Mouse (Mus musculus): ENCODE results near the gene March1. TPM values are rescaled to one million over a fixed set of nuclear protein-coding genes. Genes with fewer than 3 reads are reported as not detected.

The March1 gene
- polyA plus RNA-seq, 1 experiment, result 0.01 TPM

DNA sequence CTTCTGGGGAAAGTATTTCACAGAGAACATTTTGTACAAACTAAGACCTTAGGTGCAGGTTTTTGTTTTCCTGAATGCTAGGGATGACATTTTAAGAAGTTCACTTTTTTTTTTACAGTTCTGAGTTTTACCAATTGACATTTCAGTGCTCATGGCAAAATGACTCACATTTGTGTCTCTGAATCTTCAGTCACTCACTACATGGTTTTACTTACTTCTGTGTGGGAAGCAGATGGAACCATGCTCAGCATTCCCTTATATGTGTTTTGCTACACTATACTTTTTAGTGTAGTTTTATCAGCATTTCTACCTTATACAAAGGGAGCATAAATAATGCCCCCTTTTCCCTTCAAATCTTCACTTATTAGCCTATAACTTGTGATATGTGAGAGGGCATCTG is 27.2 kb downstream of the March1 start:
- no peaks in the 10 kb centered on the region for H3K36me3 ChIP-seq (ENCODE audit: control insufficient read depth, insufficient read depth)
- no peaks in the 10 kb centered on the region for H3K79me2 ChIP-seq (ENCODE audit: control insufficient read depth, insufficient read depth)
- H3K4me3 ChIP-seq (ENCODE audit: insufficient read depth, poor library complexity, severe bottlenecking), result no peak overlapping the region
- TF ChIP-seq CEBPB (IDR thresholded peaks at IDR 0.05; ENCODE audit: low read depth), result no peak
- TF ChIP-seq CTCF (IDR thresholded peaks at IDR 0.05; ENCODE audit: control insufficient read depth, insufficient read depth, insufficient read length), result no peak
- no peak for TF ChIP-seq MYOG (IDR thresholded peaks at IDR 0.05; ENCODE audit: control insufficient read depth, extremely low read depth, insufficient read length)
- TF ChIP-seq MAX (IDR thresholded peaks at IDR 0.05), result no peak
- TF ChIP-seq USF1 (IDR thresholded peaks at IDR 0.05; ENCODE audit: low read depth), result no peak
- no peak for TF ChIP-seq MYOD1 (IDR thresholded peaks at IDR 0.05; ENCODE audit: control insufficient read depth, insufficient read length, low read depth)
- no peak for TF ChIP-seq FOSL1 (IDR thresholded peaks at IDR 0.05; ENCODE audit: insufficient read depth, low read length, poor library complexity, severe bottlenecking)
- H3ac ChIP-seq (ENCODE audit: control insufficient read depth, insufficient read length, low read depth), result no peak overlapping the region
- H3K27me3 ChIP-seq (ENCODE audit: control insufficient read depth, insufficient read depth, insufficient read length), result no peaks in the 10 kb centered on the region
- H3K79me3 ChIP-seq (ENCODE audit: low read depth), result no peaks in the 10 kb centered on the region

DNA sequence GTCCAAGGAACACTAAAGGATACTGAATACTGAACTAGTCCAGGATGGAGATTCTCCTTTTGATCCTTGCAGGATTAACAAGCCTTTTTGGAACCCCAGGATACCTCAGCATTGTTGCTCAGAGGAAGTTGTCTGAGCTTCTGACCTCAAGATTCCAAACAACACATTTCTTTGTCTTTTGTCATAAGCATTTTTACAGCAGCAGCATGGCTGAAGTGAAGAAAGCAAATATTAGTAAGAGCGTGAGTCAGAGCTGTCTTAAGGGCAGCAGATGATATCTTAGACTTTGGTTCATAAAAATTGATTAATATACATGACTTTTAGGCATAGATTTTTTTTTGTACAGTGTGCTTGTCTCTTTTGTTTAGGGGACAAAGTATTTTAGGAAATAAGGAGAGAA is 27.8 kb downstream of the March1 start:
- Histone ChIP-seq H3K27me3 (ENCODE audit: control insufficient read depth, insufficient read depth, insufficient read length) (no peaks in the 10 kb centered on the region), H3K79me3 (ENCODE audit: low read depth) (no peaks in the 10 kb centered on the region), H3K4me3 (ENCODE audit: insufficient read depth, poor library complexity, severe bottlenecking) (no peak overlapping the region), H3K79me2 (ENCODE audit: control insufficient read depth, insufficient read depth) (no peaks in the 10 kb centered on the region), H3ac (ENCODE audit: control insufficient read depth, insufficient read length, low read depth) (no peak overlapping the region), H3K36me3 (ENCODE audit: control insufficient read depth, insufficient read depth) (no peaks in the 10 kb centered on the region)
- TF ChIP-seq MYOD1 (IDR thresholded peaks at IDR 0.05; ENCODE audit: control insufficient read depth, insufficient read length, low read depth), result no peak
- TF ChIP-seq MAX (IDR thresholded peaks at IDR 0.05), result peak; percentile 27
- no peak for TF ChIP-seq USF1 (IDR thresholded peaks at IDR 0.05; ENCODE audit: low read depth)
- TF ChIP-seq CEBPB (IDR thresholded peaks at IDR 0.05; ENCODE audit: low read depth), result no peak
- no peak for TF ChIP-seq CTCF (IDR thresholded peaks at IDR 0.05; ENCODE audit: control insufficient read depth, insufficient read depth, insufficient read length)
- peak; percentile 93 for TF ChIP-seq FOSL1 (IDR thresholded peaks at IDR 0.05; ENCODE audit: insufficient read depth, low read length, poor library complexity, severe bottlenecking)
- no peak for TF ChIP-seq MYOG (IDR thresholded peaks at IDR 0.05; ENCODE audit: control insufficient read depth, extremely low read depth, insufficient read length)

DNA sequence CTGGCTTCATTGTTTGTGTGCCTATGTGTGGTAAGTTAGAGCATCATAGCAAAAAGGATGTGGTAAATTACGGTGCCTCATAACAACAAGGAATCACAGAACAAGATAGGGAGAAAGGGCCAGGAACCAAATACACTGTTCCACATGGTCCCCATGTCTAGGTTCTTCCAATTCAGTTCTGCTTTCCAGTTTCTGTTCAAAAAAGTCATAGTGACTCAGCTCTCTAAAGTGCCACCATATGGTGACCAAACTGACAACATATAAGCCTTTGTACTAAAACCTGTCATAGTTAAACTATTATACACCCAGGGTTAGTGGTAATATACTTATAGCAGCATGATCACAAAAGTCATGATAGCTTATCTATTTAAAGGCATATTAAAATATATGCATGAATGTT is 28.2 kb downstream of the March1 start:
- Histone ChIP-seq H3ac (ENCODE audit: control insufficient read depth, insufficient read length, low read depth) (no peak overlapping the region), H3K79me3 (ENCODE audit: low read depth) (no peaks in the 10 kb centered on the region), H3K79me2 (ENCODE audit: control insufficient read depth, insufficient read depth) (no peaks in the 10 kb centered on the region), H3K27me3 (ENCODE audit: control insufficient read depth, insufficient read depth, insufficient read length) (no peaks in the 10 kb centered on the region), H3K36me3 (ENCODE audit: control insufficient read depth, insufficient read depth) (no peaks in the 10 kb centered on the region), H3K4me3 (ENCODE audit: insufficient read depth, poor library complexity, severe bottlenecking) (no peak overlapping the region)
- no peak for TF ChIP-seq FOSL1 (IDR thresholded peaks at IDR 0.05; ENCODE audit: insufficient read depth, low read length, poor library complexity, severe bottlenecking)
- no peak for TF ChIP-seq CEBPB (IDR thresholded peaks at IDR 0.05; ENCODE audit: low read depth)
- no peak for TF ChIP-seq MYOG (IDR thresholded peaks at IDR 0.05; ENCODE audit: control insufficient read depth, extremely low read depth, insufficient read length)
- no peak for TF ChIP-seq MYOD1 (IDR thresholded peaks at IDR 0.05; ENCODE audit: control insufficient read depth, insufficient read length, low read depth)
- TF ChIP-seq MAX (IDR thresholded peaks at IDR 0.05), result no peak
- no peak for TF ChIP-seq USF1 (IDR thresholded peaks at IDR 0.05; ENCODE audit: low read depth)

DNA sequence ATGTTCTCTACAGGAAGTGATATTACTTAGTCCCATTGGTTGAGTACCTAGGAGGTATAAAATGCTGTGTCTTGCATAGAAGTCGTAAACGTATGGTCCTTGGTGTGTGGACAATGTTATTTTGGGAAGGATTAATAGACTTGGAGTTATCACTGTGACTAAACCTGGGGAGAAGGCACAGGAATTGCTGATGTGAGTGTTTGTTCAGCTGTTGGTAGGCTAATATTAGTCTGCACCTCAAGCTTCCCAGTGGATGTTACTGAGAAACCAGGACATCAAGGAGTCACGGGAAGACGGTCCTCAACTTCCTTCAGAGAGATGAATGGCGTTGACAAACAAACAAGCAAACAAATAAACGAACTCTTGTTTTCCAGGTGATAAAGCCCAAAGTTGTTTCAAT is 38.2 kb downstream of the March1 start:
- no peaks in the 10 kb centered on the region for H3K36me3 ChIP-seq (ENCODE audit: control insufficient read depth, insufficient read depth)
- no peaks in the 10 kb centered on the region for H3K79me3 ChIP-seq (ENCODE audit: low read depth)
- no peak overlapping the region for H3K4me3 ChIP-seq (ENCODE audit: insufficient read depth, poor library complexity, severe bottlenecking)
- H3K79me2 ChIP-seq (ENCODE audit: control insufficient read depth, insufficient read depth), result no peaks in the 10 kb centered on the region
- H3ac ChIP-seq (ENCODE audit: control insufficient read depth, insufficient read length, low read depth), result no peak overlapping the region
- no peaks in the 10 kb centered on the region for H3K27me3 ChIP-seq (ENCODE audit: control insufficient read depth, insufficient read depth, insufficient read length)
- TF ChIP-seq MAX (IDR thresholded peaks at IDR 0.05), result no peak
- TF ChIP-seq CTCF (IDR thresholded peaks at IDR 0.05; ENCODE audit: control insufficient read depth, insufficient read depth, insufficient read length), result no peak
- TF ChIP-seq MYOD1 (IDR thresholded peaks at IDR 0.05; ENCODE audit: control insufficient read depth, insufficient read length, low read depth), result peak; percentile 27

DNA sequence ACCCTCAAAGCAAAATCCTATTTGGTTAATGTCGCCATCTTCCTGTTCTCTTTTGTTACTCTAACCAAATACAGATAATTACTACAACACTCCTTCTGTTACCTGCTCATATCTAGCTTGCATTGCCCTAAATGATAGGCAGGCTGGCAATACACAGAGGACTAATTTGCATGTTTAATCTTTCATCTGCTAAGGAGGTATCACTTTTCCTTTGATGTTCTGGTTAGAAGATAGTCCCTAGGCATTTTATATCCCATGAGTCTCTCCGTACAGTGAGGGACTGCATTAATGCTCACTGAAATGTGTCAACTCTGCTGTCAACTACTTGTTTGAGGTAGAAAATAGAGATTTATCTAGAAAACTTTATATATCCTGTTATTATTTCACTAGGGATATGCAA is 44.2 kb downstream of the March1 start:
- no peak overlapping the region for H3K4me3 ChIP-seq (ENCODE audit: insufficient read depth, poor library complexity, severe bottlenecking)
- H3K79me2 ChIP-seq (ENCODE audit: control insufficient read depth, insufficient read depth), result no peaks in the 10 kb centered on the region
- TF ChIP-seq USF1 (IDR thresholded peaks at IDR 0.05; ENCODE audit: low read depth), result no peak
- no peak for TF ChIP-seq FOSL1 (IDR thresholded peaks at IDR 0.05; ENCODE audit: insufficient read depth, low read length, poor library complexity, severe bottlenecking)
- no peak for TF ChIP-seq CTCF (IDR thresholded peaks at IDR 0.05; ENCODE audit: control insufficient read depth, insufficient read depth, insufficient read length)
- no peak for TF ChIP-seq CEBPB (IDR thresholded peaks at IDR 0.05; ENCODE audit: low read depth)
- TF ChIP-seq MYOD1 (IDR thresholded peaks at IDR 0.05; ENCODE audit: control insufficient read depth, insufficient read length, low read depth), result no peak
- no peak for TF ChIP-seq MYOG (IDR thresholded peaks at IDR 0.05; ENCODE audit: control insufficient read depth, extremely low read depth, insufficient read length)
- TF ChIP-seq MAX (IDR thresholded peaks at IDR 0.05), result no peak
- no peaks in the 10 kb centered on the region for H3K79me3 ChIP-seq (ENCODE audit: low read depth)
- H3K27me3 ChIP-seq (ENCODE audit: control insufficient read depth, insufficient read depth, insufficient read length), result no peaks in the 10 kb centered on the region
- no peaks in the 10 kb centered on the region for H3K36me3 ChIP-seq (ENCODE audit: control insufficient read depth, insufficient read depth)
- no peak overlapping the region for H3ac ChIP-seq (ENCODE audit: control insufficient read depth, insufficient read length, low read depth)

DNA sequence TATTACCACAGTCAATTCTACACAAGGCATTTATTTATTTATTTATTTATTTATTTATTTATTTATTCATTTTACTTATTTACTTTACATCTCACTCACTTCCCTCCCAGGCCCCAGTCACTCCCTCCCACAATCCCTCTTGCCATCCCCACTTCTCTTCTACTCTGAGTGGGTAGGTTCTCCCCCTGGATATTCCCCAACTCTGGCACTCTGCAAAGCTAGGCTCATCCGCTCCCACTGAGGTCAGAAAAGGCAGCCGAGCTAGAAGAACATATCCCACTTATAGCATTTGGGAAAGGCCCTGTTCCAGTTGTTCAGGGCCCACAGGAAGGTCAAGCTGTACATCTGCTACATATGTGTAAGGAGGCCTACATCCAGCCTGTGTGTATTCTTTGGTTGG is 48.1 kb downstream of the March1 start:
- no peak overlapping the region for H3K4me3 ChIP-seq (ENCODE audit: insufficient read depth, poor library complexity, severe bottlenecking)
- no peaks in the 10 kb centered on the region for H3K79me2 ChIP-seq (ENCODE audit: control insufficient read depth, insufficient read depth)
- H3K27me3 ChIP-seq (ENCODE audit: control insufficient read depth, insufficient read depth, insufficient read length), result no peaks in the 10 kb centered on the region
- no peaks in the 10 kb centered on the region for H3K79me3 ChIP-seq (ENCODE audit: low read depth)
- TF ChIP-seq USF1 (IDR thresholded peaks at IDR 0.05; ENCODE audit: low read depth), result no peak
- TF ChIP-seq FOSL1 (IDR thresholded peaks at IDR 0.05; ENCODE audit: insufficient read depth, low read length, poor library complexity, severe bottlenecking), result no peak
- no peak for TF ChIP-seq MYOG (IDR thresholded peaks at IDR 0.05; ENCODE audit: control insufficient read depth, extremely low read depth, insufficient read length)
- TF ChIP-seq CEBPB (IDR thresholded peaks at IDR 0.05; ENCODE audit: low read depth), result no peak
- TF ChIP-seq MYOD1 (IDR thresholded peaks at IDR 0.05; ENCODE audit: control insufficient read depth, insufficient read length, low read depth), result no peak
- no peak for TF ChIP-seq MAX (IDR thresholded peaks at IDR 0.05)
- TF ChIP-seq CTCF (IDR thresholded peaks at IDR 0.05; ENCODE audit: control insufficient read depth, insufficient read depth, insufficient read length), result no peak
- H3K36me3 ChIP-seq (ENCODE audit: control insufficient read depth, insufficient read depth), result no peaks in the 10 kb centered on the region
- no peak overlapping the region for H3ac ChIP-seq (ENCODE audit: control insufficient read depth, insufficient read length, low read depth)

All from C2C12 (cell line).